Mouse (Mus musculus) brain, embryonic 14.5 days (tissue): Measurements from ENCODE around the gene Tesk2. TPM values are rescaled to one million over a fixed set of nuclear protein-coding genes. Genes with fewer than 3 reads are reported as not detected.

Experiments
- DNase-seq: peaks from one replicate; pipeline ENCODE4 v3.0.0-alpha.2; 2011; ENCODE audit warnings: low read depth
- CTCF ChIP-seq: fragments of 200-500 bp; IDR thresholded peaks from 2 replicates; pipeline ENCODE4 v1.5.1; 2012; ENCODE audit warnings: inconsistent platforms, mild to moderate bottlenecking, moderate library complexity, borderline replicate concordance; ENCODE audit not compliant: insufficient read depth, insufficient read length; ENCODE audit errors: extremely low read depth
- POLR2A ChIP-seq: fragments of 200-500 bp; IDR thresholded peaks from 2 replicates; pipeline ENCODE4 v1.6.1; 2012; ENCODE audit warnings: mild to moderate bottlenecking, inconsistent platforms, borderline replicate concordance; ENCODE audit not compliant: poor library complexity, insufficient read depth, insufficient read length, severe bottlenecking; ENCODE audit errors: extremely low read depth
- polyA plus RNA-seq: library from polyadenylated mRNA; depleted of rRNA; stranded (reverse); fragments of >200 nt; gene quantifications from 2 replicates; pipeline ENCODE4 v1.2.3, GENCODE M21; 2012

The Tesk2 gene
- polyA plus RNA-seq, 1 experiment: 3.1 TPM

GRCm38 (mm10) chr4:116692146-116692545, 28.6 kb upstream of the Tesk2 start:
- no peak for TF ChIP-seq CTCF
- TF ChIP-seq POLR2A: no peak
- DNase-seq: no peak

GRCm38 (mm10) chr4:116693785-116694184, 27.0 kb upstream of the Tesk2 start:
- no peak for TF ChIP-seq CTCF
- DNase-seq: no peak

- TF ChIP-seq CTCF (no peak), POLR2A (no peak)
- no peak for DNase-seq
Measured at GRCm38 (mm10) chr4:116698693-116699342, 21.9 kb upstream of the Tesk2 start.

GRCm38 (mm10) chr4:116700964-116701363, 19.8 kb upstream of the Tesk2 start:
- TF ChIP-seq POLR2A (no peak), CTCF (no peak)
- no peak for DNase-seq

GRCm38 (mm10) chr4:116703804-116704203, 16.9 kb upstream of the Tesk2 start:
- TF ChIP-seq CTCF: peak; percentile 74; the same call in 1 of the 2 replicates
- TF ChIP-seq POLR2A: no peak
- peak; percentile 73 for DNase-seq

GRCm38 (mm10) chr4:116707666-116708065, 13.1 kb upstream of the Tesk2 start:
- DNase-seq: peak; percentile 2

GRCm38 (mm10) chr4:116708201-116708764, 12.5 kb upstream of the Tesk2 start, which contains the start of the genes Mmachc and Ccdc163:
TSS of gene Mmachc (minus strand) at chr4:116708406.
TSS of gene Ccdc163 (plus strand) at chr4:116708509.
- DNase-seq: peak; percentile 100
- TF ChIP-seq CTCF (no peak), POLR2A (peak; percentile 29; the same call in 1 of the 2 replicates)

More at GRCm38 (mm10) chr4:116707666-116708065, 13.1 kb upstream of the Tesk2 start:
- TF ChIP-seq POLR2A: no peak
- TF ChIP-seq CTCF: no peak

GRCm38 (mm10) chr4:116708791-116709390, 11.9 kb upstream of the Tesk2 start:
- TF ChIP-seq POLR2A (no peak), CTCF (no peak)
- DNase-seq: no peak

- DNase-seq: no peak
- TF ChIP-seq POLR2A (no peak), CTCF (no peak)
Measured at GRCm38 (mm10) chr4:116710154-116710553, 10.6 kb upstream of the Tesk2 start.

- TF ChIP-seq CTCF (no peak), POLR2A (no peak)
- DNase-seq: no peak
Measured at GRCm38 (mm10) chr4:116712536-116712935, 8.2 kb upstream of the Tesk2 start.

- DNase-seq: peak; percentile 91
- TF ChIP-seq CTCF (peak; percentile 77; the same call in 1 of the 2 replicates), POLR2A (no peak)
Measured at GRCm38 (mm10) chr4:116719396-116719795, 1.4 kb upstream of the Tesk2 start.

- no peak for DNase-seq
- no peak for TF ChIP-seq POLR2A
- TF ChIP-seq CTCF: no peak
Measured at GRCm38 (mm10) chr4:116721098-116721628, 415 bp downstream of the Tesk2 start.

GRCm38 (mm10) chr4:116722230-116722629, 1.5 kb downstream of the Tesk2 start:
- TF ChIP-seq POLR2A (no peak), CTCF (no peak)
- no peak for DNase-seq

GRCm38 (mm10) chr4:116725444-116725843, 4.7 kb downstream of the Tesk2 start:
- DNase-seq: no peak
- TF ChIP-seq CTCF (no peak), POLR2A (no peak)

GRCm38 (mm10) chr4:116727401-116727800, 6.7 kb downstream of the Tesk2 start:
- no peak for TF ChIP-seq POLR2A
- no peak for TF ChIP-seq CTCF
- DNase-seq: no peak
